Mouse (Mus musculus): ENCODE data around the gene Olfr876. TPM values are rescaled to one million over a fixed set of nuclear protein-coding genes. Genes with fewer than 3 reads are reported as not detected.
"Not testable (repeated sequence)": the region's sequence is repeated elsewhere in the genome, so short reads cannot be mapped to it uniquely, and the experiment has no call there.

Olfr876 gene
- total RNA-seq, 1 experiment = not detected

GRCm38 (mm10) chr9:37782766-37783260 lies 20.0 kb upstream of the Olfr876 start:
- H3K27ac ChIP-seq (ENCODE audit: insufficient read depth, low read depth, low read length, poor library complexity, severe bottlenecking) = peak overlapping the region; percentile 51; the same call in 1 of the 2 replicates
- TF ChIP-seq CHD2 (IDR thresholded peaks at IDR 0.05; ENCODE audit: low read depth, low read length) (no peak), MAFK (IDR thresholded peaks at IDR 0.05; ENCODE audit: insufficient read depth, low read depth, low read length) (no peak), ZC3H11A (IDR thresholded peaks at IDR 0.05; ENCODE audit: borderline replicate concordance, low read depth, low read length) (no peak), ZNF384 (IDR thresholded peaks at IDR 0.05; ENCODE audit: low read depth, low read length) (no peak), HCFC1 (IDR thresholded peaks at IDR 0.05; ENCODE audit: borderline replicate concordance, insufficient read depth, low read length) (no peak)
- H3K4me3 ChIP-seq (ENCODE audit: insufficient read depth in 1 of 2, low read depth in 1 of 2, low read length in 2 of 2, poor library complexity in 1 of 2, severe bottlenecking in 1 of 2) = peak overlapping the region; percentile 26 to 59
- peaks cover 0 to 4% of the 10 kb centered on the region in 2 experiments; a peak in 2 of 4 replicates for H3K4me1 ChIP-seq (ENCODE audit: control insufficient read depth in 2 of 2, insufficient read depth in 2 of 2, low read length in 2 of 2, poor library complexity in 1 of 2)
- no peaks in the 10 kb centered on the region for H3K36me3 ChIP-seq (ENCODE audit: control insufficient read depth, insufficient read depth, low read length, poor library complexity, severe bottlenecking)
- H3K9me3 ChIP-seq (ENCODE audit: control insufficient read depth, insufficient read depth, low read depth, low read length) = no peaks in the 10 kb centered on the region
- in situ Hi-C loops (cut with MboI; ENCODE audit: low sequenced_read_pairs in 2 of 2, unreplicated experiment in 2 of 2) = no loop called here
- peak; percentile 51 for DNase-seq (ENCODE audit: low read depth, low spot score)
- peak overlapping the region; percentile 64 for H3K9ac ChIP-seq (ENCODE audit: insufficient read depth, low read depth, low read length, poor library complexity, severe bottlenecking)

- in situ Hi-C loops (cut with MboI; ENCODE audit: low sequenced_read_pairs in 2 of 2, unreplicated experiment in 2 of 2); H3K4me1 ChIP-seq (ENCODE audit: control insufficient read depth in 2 of 2, insufficient read depth in 2 of 2, low read length in 2 of 2, poor library complexity in 1 of 2); H3K36me3 ChIP-seq (ENCODE audit: control insufficient read depth, insufficient read depth, low read length, poor library complexity, severe bottlenecking); H3K9me3 ChIP-seq (ENCODE audit: control insufficient read depth, insufficient read depth, low read depth, low read length): not testable (repeated sequence)
- Histone ChIP-seq H3K9ac (ENCODE audit: insufficient read depth, low read depth, low read length, poor library complexity, severe bottlenecking) (0 out of 2 replicates have a peak overlapping the region, but pooled peaks have one; percentile 64), H3K4me3 (ENCODE audit: insufficient read depth in 1 of 2, low read depth in 1 of 2, low read length in 2 of 2, poor library complexity in 1 of 2, severe bottlenecking in 1 of 2) (peak overlapping the region in 1 of 2 experiments; percentile 59; a peak in 1 of 4 replicates), H3K27ac (ENCODE audit: insufficient read depth, low read depth, low read length, poor library complexity, severe bottlenecking) (0 out of 2 replicates have a peak overlapping the region, but pooled peaks have one; percentile 8)
- peak; percentile 22 for DNase-seq (ENCODE audit: low read depth, low spot score)
These were observed 19.1 kb upstream of the Olfr876 start for GRCm38 (mm10) chr9:37783394-37784387.

- in situ Hi-C loops (cut with MboI; ENCODE audit: low sequenced_read_pairs in 2 of 2, unreplicated experiment in 2 of 2) = no loop called here
- Histone ChIP-seq H3K9me3 (ENCODE audit: control insufficient read depth, insufficient read depth, low read depth, low read length) (no peaks in the 10 kb centered on the region), H3K36me3 (ENCODE audit: control insufficient read depth, insufficient read depth, low read length, poor library complexity, severe bottlenecking) (no peaks in the 10 kb centered on the region), H3K9ac (ENCODE audit: insufficient read depth, low read depth, low read length, poor library complexity, severe bottlenecking) (no peak overlapping the region), H3K27ac (ENCODE audit: insufficient read depth, low read depth, low read length, poor library complexity, severe bottlenecking) (no peak overlapping the region), H3K4me3 (ENCODE audit: insufficient read depth in 1 of 2, low read depth in 1 of 2, low read length in 2 of 2, poor library complexity in 1 of 2, severe bottlenecking in 1 of 2) (no peak overlapping the region), H3K4me1 (ENCODE audit: control insufficient read depth in 2 of 2, insufficient read depth in 2 of 2, low read length in 2 of 2, poor library complexity in 1 of 2) (peaks cover 0 to 4% of the 10 kb centered on the region in 2 experiments; a peak in 2 of 4 replicates)
- TF ChIP-seq CHD2 (IDR thresholded peaks at IDR 0.05; ENCODE audit: low read depth, low read length) (no peak), ZNF384 (IDR thresholded peaks at IDR 0.05; ENCODE audit: low read depth, low read length) (no peak), ZC3H11A (IDR thresholded peaks at IDR 0.05; ENCODE audit: borderline replicate concordance, low read depth, low read length) (no peak), HCFC1 (IDR thresholded peaks at IDR 0.05; ENCODE audit: borderline replicate concordance, insufficient read depth, low read length) (no peak)
- DNase-seq (ENCODE audit: low read depth, low spot score) = no peak
These were observed 16.4 kb upstream of the Olfr876 start for GRCm38 (mm10) chr9:37786411-37786810.

- Histone ChIP-seq H3K9me3 (ENCODE audit: control insufficient read depth, insufficient read depth, low read depth, low read length) (no peaks in the 10 kb centered on the region), H3K36me3 (ENCODE audit: control insufficient read depth, insufficient read depth, low read length, poor library complexity, severe bottlenecking) (no peaks in the 10 kb centered on the region), H3K9ac (ENCODE audit: insufficient read depth, low read depth, low read length, poor library complexity, severe bottlenecking) (no peak overlapping the region), H3K27ac (ENCODE audit: insufficient read depth, low read depth, low read length, poor library complexity, severe bottlenecking) (no peak overlapping the region), H3K4me3 (ENCODE audit: insufficient read depth in 1 of 2, low read depth in 1 of 2, low read length in 2 of 2, poor library complexity in 1 of 2, severe bottlenecking in 1 of 2) (no peak overlapping the region), H3K4me1 (ENCODE audit: control insufficient read depth in 2 of 2, insufficient read depth in 2 of 2, low read length in 2 of 2, poor library complexity in 1 of 2) (no peaks in the 10 kb centered on the region)
- TF ChIP-seq CHD2 (IDR thresholded peaks at IDR 0.05; ENCODE audit: low read depth, low read length) (no peak), HCFC1 (IDR thresholded peaks at IDR 0.05; ENCODE audit: borderline replicate concordance, insufficient read depth, low read length) (no peak), MAFK (IDR thresholded peaks at IDR 0.05; ENCODE audit: insufficient read depth, low read depth, low read length) (no peak), ZC3H11A (IDR thresholded peaks at IDR 0.05; ENCODE audit: borderline replicate concordance, low read depth, low read length) (no peak)
- in situ Hi-C loops (cut with MboI; ENCODE audit: low sequenced_read_pairs in 2 of 2, unreplicated experiment in 2 of 2) = no loop called here
- DNase-seq (ENCODE audit: low read depth, low spot score) = no peak
These were observed 776 bp upstream of the Olfr876 start for GRCm38 (mm10) chr9:37802055-37802454.
